Mouse (Mus musculus) effector memory CD4-positive, alpha-beta T cell, adult 5 months (primary cell): Measurements from ENCODE around the gene Faap24. TPM values are rescaled to one million over a fixed set of nuclear protein-coding genes. Genes with fewer than 3 reads are reported as not detected.

Experiments used
- polyA plus RNA-seq: library from polyadenylated mRNA; unstranded; fragments of 100-300 nt; shearing (Covaris generic); gene quantifications from one replicate; pipeline ENCODE4 v1.2.1, GENCODE M21; 2017

Faap24 gene
- 11.5 TPM for polyA plus RNA-seq

GRCm38 (mm10) chr7:35396542-35397168 is at the start of gene Faap24, which contains the start of gene Cep89:
Gene Faap24 (minus strand): TSS chr7:35396836.
Gene Cep89 (plus strand): TSS chr7:35397035.

Other genes starting within 250 kb of the Faap24 start
- 1.1 TPM for gene Slc7a10, start 210.5 kb downstream of the Faap24 start, polyA plus RNA-seq
- not detected for gene Lrp3, start 181.3 kb downstream of the Faap24 start, polyA plus RNA-seq
- 10.4 TPM for gene Gpatch1, start 78.4 kb downstream of the Faap24 start, polyA plus RNA-seq
- 0.16 TPM for gene Rhpn2, start 62.7 kb downstream of the Faap24 start, polyA plus RNA-seq
- gene Cep89, start 199 bp upstream of the Faap24 start, polyA plus RNA-seq = 10.1 TPM
- gene Slc7a9, start 52.0 kb upstream of the Faap24 start, polyA plus RNA-seq = not detected
- not detected for gene Tdrd12, start 140.9 kb upstream of the Faap24 start, polyA plus RNA-seq
- 23.1 TPM for gene Nudt19, start 159.5 kb upstream of the Faap24 start, polyA plus RNA-seq
- gene Rgs9bp, start 188.7 kb upstream of the Faap24 start, polyA plus RNA-seq = not detected
- gene Ankrd27, start 189.4 kb upstream of the Faap24 start, polyA plus RNA-seq = 36.4 TPM